Comparison of ENCODE assay signal across 14 mouse cellular contexts in the genomic region with DNA sequence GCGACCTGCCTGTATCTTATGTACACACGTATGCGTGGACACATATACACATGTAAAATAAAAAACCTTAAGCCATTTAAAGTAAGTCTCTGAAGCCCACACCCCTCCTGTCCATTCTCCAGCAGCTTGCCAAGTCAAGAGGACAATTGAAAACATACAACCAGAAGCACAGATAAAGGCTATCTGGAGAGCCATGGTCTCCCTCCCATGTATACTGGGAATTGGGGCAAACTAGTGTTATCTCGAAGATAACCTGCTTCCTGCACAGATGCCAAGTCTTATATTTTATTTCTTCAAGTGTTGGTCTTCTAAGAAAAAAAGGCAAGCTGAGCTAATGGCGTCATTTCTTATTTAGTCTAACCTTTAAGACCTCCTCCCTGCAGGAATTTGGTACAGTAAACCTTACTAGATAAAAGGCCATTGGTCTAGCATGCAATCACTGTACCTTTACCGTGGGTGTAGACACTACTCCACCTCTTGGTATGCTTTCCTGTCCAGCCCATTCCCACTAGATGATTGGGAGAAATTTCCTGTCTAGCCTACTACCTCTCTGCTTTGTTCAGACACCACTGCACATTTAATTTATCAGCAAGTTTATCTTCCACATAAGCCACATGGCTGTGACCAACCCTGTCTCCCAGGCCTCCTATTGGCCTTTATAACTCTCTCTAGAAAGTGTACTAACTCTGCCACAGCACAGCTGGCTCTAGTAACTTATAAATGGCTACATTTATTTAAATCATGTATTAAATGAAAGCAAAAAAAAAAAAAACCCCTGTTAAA.
"Had no signal": no experiment of that assay in that cellular context is flagged by ENCODE, and none has a peak within 500 bp of the region (broad histone marks: within the 10 kb centered on the region; RNA-seq: fewer than 3 reads in every experiment).

No protein-coding gene starts in this region.

- DNase-seq: kidney, adult 2 months; kidney, postnatal 14 days; lung, adult 18-20 months; lung, postnatal 36 days; retina, postnatal 1 day; right cerebral cortex, postnatal 4 days; spleen, adult 18-20 months; thymus, adult 18-20 months; thymus, postnatal 14 days had no signal

- H3K4me1 ChIP-seq: kidney, embryonic 15.5 days; limb, embryonic 10.5 days; midbrain, embryonic 15.5 days; neural tube, embryonic 12.5 days had no signal

- H3K36me3 ChIP-seq: kidney, embryonic 15.5 days; limb, embryonic 10.5 days; midbrain, embryonic 15.5 days; neural tube, embryonic 12.5 days had no signal

- ATAC-seq: midbrain, embryonic 15.5 days had no signal

- H3K9me3 ChIP-seq: kidney, embryonic 15.5 days; limb, embryonic 10.5 days; midbrain, embryonic 15.5 days; neural tube, embryonic 12.5 days had no signal

- H3K27ac ChIP-seq: kidney, embryonic 15.5 days; limb, embryonic 10.5 days; midbrain, embryonic 15.5 days; neural tube, embryonic 12.5 days had no signal

- H3K4me3 ChIP-seq: kidney, embryonic 15.5 days; limb, embryonic 10.5 days; midbrain, embryonic 15.5 days; neural tube, embryonic 12.5 days had no signal

- H3K27me3 ChIP-seq: kidney, embryonic 15.5 days; midbrain, embryonic 15.5 days; neural tube, embryonic 12.5 days had no signal

- H3K9ac ChIP-seq: kidney, embryonic 15.5 days; midbrain, embryonic 15.5 days; neural tube, embryonic 12.5 days had no signal

- H3K4me2 ChIP-seq: kidney, embryonic 15.5 days; midbrain, embryonic 11.5 days; midbrain, embryonic 15.5 days; neural tube, embryonic 12.5 days had no signal
